Mouse (Mus musculus) embryonic stem cell, embryonic (primary cell): Measurements from ENCODE around the gene Sdccag8.
"Not testable (repeated sequence)": the region's sequence is repeated elsewhere in the genome, so short reads cannot be mapped to it uniquely, and the experiment has no call there.

Experiments used
- CTCF ChIA-PET, 4 experiments: fragments of 300-600 bp in 2 of 4; fragments of 350-600 bp in 2 of 4; sonication (Branson Sonifier 250); formaldehyde crosslinking; loops; one replicate each; lab custom pipeline; 2022; ENCODE audit warnings: inconsistent platforms in 2 of 4; lab: Charles Lee
- POLR2A ChIA-PET, 4 experiments: fragments of 300-600 bp in 2 of 4; fragments of 350-600 bp in 2 of 4; sonication (Branson Sonifier 250); formaldehyde crosslinking; loops; one replicate each; lab custom pipeline; 2022; ENCODE audit warnings: antibody characterized with exemption in 4 of 4, inconsistent platforms in 1 of 4; lab: Charles Lee

Sdccag8 gene

DNA sequence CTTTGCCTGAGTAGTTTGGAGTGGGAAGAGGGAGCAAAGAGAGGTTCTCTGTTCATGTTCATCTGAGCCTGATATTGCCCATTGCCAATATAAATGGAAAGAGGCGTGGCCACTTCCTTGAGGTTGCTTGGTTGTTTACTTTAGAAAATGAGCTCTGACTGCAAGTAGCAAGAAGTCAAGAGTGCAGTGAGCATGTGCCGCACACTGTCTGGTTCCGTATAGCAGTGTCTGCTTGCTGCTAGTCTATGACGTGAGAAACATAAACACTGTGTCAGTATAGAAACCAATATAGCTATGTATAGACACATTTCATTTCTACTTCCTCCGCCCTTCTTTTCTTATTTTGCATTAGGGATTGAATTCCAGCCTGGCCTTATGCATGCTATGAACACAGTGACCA, 111.5 kb downstream of the Sdccag8 start:
- ChIA-PET POLR2A (interaction anchor here in 1 of 4 experiments (0.6 kb wide), 1 partner anchor 125 kb away, joined by 3 read pairs; no protein-coding TSS in a partner anchor), CTCF (interaction anchor here in 1 of 4 experiments (0.6 kb wide), 1 partner anchor 1093 kb away, joined by 3 read pairs; no protein-coding TSS in a partner anchor)

DNA sequence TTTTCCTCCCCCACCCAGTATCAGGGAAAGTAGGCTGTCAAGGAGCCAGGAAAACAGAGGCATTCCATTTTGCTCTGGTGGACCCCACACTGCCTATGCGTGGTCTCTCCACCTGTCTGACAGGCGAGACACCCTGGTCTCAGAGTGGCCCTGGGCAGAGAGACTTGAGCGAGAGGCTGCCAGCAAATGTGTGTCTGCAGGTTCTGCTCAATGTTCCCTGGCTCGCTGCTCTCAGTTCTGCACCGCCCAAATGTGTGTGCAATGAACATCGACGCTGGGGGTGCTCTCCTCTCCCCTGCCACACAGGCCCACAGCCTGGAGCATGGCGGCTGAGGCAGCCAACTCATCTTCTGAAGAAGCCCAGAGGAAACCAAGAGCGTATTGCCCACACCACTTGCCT, 112.9 kb downstream of the Sdccag8 start:
- CTCF ChIA-PET: no interaction called here
- POLR2A ChIA-PET: interaction anchor here in 1 of 4 experiments (0.6 kb wide), 1 partner anchor 17 kb away, joined by 3 read pairs; no protein-coding TSS in a partner anchor

DNA sequence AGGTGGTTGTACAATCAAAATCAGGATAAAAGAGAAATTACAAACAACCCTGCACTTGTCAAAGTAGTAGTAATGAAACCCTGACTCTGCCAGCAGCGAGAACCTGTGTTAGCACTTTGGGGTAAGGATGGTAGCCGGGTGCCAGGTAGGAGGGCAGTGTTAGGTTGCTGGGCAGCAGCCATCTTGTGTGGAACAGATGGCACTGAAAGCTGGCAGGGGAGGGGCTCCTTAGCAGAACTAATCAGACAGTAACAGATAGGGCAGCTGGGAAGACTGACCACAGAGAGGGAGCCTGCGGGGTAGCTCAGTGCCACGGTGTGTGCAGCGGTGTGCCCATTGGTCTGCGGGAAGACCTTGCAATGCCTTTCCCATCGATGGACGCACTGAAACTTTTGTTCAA, 115.2 kb downstream of the Sdccag8 start:
- ChIA-PET POLR2A (no interaction called here), CTCF (no interaction called here)

DNA sequence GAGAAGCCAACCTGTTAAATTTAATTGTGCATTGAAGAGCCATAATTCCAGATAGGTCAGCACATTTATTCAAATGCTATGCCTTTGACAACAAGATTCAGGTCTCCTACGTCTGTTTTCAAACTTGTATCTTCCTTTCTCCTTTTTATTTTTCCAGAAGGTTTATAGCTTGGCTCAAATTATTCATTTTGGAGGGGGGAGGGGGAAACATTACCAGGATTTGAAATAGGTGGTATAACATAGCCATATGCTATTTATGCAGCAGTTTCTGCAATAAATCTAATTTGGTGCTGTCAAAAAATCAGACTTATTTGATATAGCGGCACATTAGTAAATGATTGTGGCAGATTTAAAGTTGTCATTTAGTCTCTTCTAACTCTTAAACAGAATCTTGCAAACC, 116.1 kb downstream of the Sdccag8 start:
- CTCF ChIA-PET: no interaction called here
- POLR2A ChIA-PET: no interaction called here

DNA sequence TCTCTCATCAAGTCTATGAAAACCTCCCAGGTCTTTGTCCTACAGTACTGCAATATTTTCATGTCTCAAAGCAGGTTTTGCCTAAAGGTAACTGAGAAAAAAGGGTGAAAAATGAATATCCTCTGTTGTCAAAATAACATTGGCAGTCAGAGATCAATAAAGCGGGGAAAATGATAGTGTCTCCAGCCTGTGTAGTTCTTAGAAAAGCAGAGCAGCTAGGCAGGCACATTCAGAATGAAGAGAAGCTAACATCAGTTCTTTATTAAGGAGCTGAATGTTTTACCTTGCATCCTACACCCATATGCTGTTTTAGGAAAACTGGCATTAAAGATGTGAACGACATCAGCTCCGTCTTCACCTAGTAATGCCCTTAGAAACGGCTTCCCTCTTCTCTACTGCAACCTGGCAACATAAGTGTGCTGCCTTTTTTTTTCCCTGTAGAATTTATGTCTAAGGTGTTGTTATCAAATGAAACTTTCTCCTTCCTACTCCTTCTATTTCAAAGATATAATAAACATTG, 116.6 kb downstream of the Sdccag8 start:
- POLR2A ChIA-PET: no interaction called here
- CTCF ChIA-PET: no interaction called here

GRCm38 (mm10) chr1:176931511-176931910, 117.1 kb downstream of the Sdccag8 start:
- CTCF ChIA-PET: no interaction called here

DNA sequence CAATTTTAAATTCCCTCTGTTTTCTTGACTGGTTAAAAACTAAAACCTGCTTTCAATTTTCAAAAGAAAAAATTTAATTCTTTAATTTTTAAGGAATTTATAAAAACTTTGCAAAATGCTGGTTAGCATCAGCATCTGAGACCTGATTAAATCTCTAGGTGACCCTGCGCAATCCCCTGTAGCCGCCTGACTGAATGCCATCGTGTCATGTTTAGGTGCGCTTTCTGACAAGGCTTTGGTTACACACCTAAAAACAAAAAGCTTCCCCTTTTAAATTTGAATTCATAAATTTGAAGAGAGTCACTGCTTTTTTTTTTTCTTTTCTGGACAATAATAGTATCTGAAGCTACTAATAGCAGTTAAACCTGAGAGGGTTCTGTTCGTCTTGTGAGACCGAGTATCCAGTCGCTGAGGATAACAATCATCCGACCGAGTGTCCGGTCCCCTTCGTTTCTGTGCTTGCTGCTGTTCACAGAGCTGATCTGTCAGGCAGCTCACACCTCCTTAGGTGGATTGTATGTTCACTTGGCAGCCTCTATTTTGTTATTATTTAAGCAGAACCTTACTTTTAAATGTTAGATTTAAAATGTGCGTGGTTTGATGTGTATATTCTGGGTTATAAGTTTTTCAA, 118.0 kb downstream of the Sdccag8 start:
- ChIA-PET POLR2A (interaction anchor here in 1 of 4 experiments (0.6 kb wide), 1 partner anchor 69 kb away, joined by 3 read pairs; no protein-coding TSS in a partner anchor), CTCF (interaction anchor here in 1 of 4 experiments (0.5 kb wide), 1 partner anchor 38 kb away, joined by 3 read pairs; no protein-coding TSS in a partner anchor)

More at GRCm38 (mm10) chr1:176931511-176931910, 117.1 kb downstream of the Sdccag8 start:
- POLR2A ChIA-PET: interaction anchor here in 1 of 4 experiments (0.6 kb wide), 1 partner anchor 70 kb away, joined by 3 read pairs; no protein-coding TSS in a partner anchor

GRCm38 (mm10) chr1:176933319-176933718, 118.9 kb downstream of the Sdccag8 start:
- ChIA-PET CTCF (interaction anchor here in 1 of 4 experiments (0.5 kb wide), 1 partner anchor 37 kb away, joined by 3 read pairs; no protein-coding TSS in a partner anchor), POLR2A (no interaction called here)

GRCm38 (mm10) chr1:176934043-176934762, 119.7 kb downstream of the Sdccag8 start:
- ChIA-PET CTCF (interaction anchor here in 1 of 4 experiments (0.7 kb wide), 1 partner anchor 42 kb away, joined by 5 read pairs; no protein-coding TSS in a partner anchor), POLR2A (interaction anchor here in 1 of 4 experiments (0.7 kb wide), 1 partner anchor 37 kb away, joined by 3 read pairs; no protein-coding TSS in a partner anchor)

GRCm38 (mm10) chr1:176939901-176940341, 125.5 kb downstream of the Sdccag8 start:
- ChIA-PET CTCF (no interaction called here), POLR2A (no interaction called here)

- CTCF ChIA-PET, POLR2A ChIA-PET: not testable (repeated sequence)
Measured at GRCm38 (mm10) chr1:176941286-176941990, 127.0 kb downstream of the Sdccag8 start.

GRCm38 (mm10) chr1:176943126-176943525, 128.7 kb downstream of the Sdccag8 start:
- ChIA-PET POLR2A (no interaction called here), CTCF (no interaction called here)

GRCm38 (mm10) chr1:176943987-176944386, 129.5 kb downstream of the Sdccag8 start:
- POLR2A ChIA-PET: no interaction called here
- CTCF ChIA-PET: no interaction called here

DNA sequence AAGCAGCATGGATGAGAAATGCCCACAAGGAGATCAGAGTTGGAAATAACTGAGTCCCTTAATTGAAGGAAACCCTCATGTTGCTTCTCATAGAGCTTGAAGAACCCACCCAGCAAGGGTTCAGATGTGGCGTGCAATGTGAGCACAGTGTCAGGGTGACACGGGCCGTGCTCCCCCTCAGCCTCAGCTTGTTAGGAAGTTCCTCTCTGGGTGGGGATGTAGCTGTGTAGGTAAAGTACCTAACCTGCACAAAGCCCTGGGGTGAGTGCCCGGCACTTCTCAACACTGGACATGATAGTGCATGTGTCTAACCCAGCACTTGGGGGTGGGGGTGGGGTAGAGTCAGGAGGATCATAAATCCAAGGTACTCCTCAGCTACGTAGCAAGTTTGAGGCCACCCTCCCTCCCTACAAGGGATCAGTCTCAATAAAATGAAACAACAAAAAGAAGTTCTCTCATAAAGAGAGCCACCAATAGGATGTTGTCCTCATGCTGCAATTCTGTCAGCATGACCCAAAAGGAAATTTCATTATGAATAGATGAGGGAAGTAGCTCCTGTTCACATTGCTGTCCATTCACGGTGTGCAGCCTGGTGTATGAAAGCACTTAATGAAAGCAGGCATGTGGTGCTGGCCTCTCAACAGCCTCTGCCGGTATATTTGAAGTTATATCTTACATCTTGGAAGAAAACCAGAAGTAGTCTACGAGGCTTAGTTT, 130.2 kb downstream of the Sdccag8 start:
- CTCF ChIA-PET: no interaction called here
- POLR2A ChIA-PET: interaction anchor here in 1 of 4 experiments (0.6 kb wide), 1 partner anchor 16 kb away, joined by 5 read pairs; no protein-coding TSS in a partner anchor

DNA sequence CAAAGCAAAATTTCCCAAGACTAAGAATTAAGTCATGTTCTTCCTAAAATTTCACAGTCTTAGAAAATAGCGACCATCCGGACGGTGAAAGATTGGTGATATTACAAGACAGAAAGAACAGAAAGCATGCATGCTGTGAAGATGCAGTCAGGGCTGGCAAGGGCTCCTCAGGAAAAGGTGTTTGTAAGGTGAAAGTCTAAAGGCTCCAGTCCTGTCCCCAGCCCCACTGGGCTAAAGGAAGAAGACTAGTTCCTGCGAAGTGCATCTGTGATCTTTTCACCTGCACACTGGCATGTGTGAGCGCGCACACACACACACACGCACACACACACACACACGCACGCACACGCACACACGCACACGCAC, 130.7 kb downstream of the Sdccag8 start:
- ChIA-PET POLR2A (interaction anchor here in 1 of 4 experiments (0.6 kb wide), 1 partner anchor 15 kb away, joined by 5 read pairs; no protein-coding TSS in a partner anchor), CTCF (no interaction called here)

GRCm38 (mm10) chr1:176946031-176946795, 131.8 kb downstream of the Sdccag8 start:
- CTCF ChIA-PET: no interaction called here
- POLR2A ChIA-PET: interaction anchor here in 1 of 4 experiments (1.2 kb wide), 1 partner anchor 70 kb away, joined by 3 read pairs; no protein-coding TSS in a partner anchor

DNA sequence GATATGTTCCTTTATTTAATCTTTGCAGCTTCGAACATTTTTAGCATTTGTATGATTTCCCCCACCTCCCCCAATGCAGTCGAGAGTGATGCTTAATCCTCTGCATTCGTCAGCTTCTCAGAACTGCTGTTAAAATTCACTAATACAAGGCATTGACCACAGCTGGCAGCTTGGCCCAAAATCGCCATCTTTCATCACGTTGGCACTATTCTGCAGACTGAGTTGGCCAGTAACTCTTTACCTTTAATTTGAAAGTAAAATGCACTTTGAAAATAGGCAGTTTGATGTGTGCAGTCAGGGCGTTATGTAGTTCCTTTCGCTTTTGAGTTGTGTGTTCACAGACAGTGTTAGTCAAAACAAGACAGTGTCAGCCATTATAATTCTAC, 132.3 kb downstream of the Sdccag8 start:
- ChIA-PET POLR2A (interaction anchor here in 1 of 4 experiments (1.2 kb wide), 1 partner anchor 70 kb away, joined by 3 read pairs; no protein-coding TSS in a partner anchor), CTCF (no interaction called here)

GRCm38 (mm10) chr1:176948861-176949260, 134.4 kb downstream of the Sdccag8 start:
- ChIA-PET POLR2A (no interaction called here), CTCF (no interaction called here)
